Mouse (Mus musculus) myocyte (in vitro differentiated cells): ENCODE measurements around the gene Itpripl1. TPM values are rescaled to one million over a fixed set of nuclear protein-coding genes. Genes with fewer than 3 reads are reported as not detected.
"Not testable (repeated sequence)": the region's sequence is repeated elsewhere in the genome, so short reads cannot be mapped to it uniquely, and the experiment has no call there.

Experiments
- H3K27me3 ChIP-seq: one replicate; pipeline ENCODE4 v1.6.1; 2011; ENCODE audit not compliant: control insufficient read depth, insufficient read depth, insufficient read length
- H3K36me3 ChIP-seq: one replicate; pipeline ENCODE4 v1.6.1; 2011; ENCODE audit not compliant: control insufficient read depth, insufficient read depth
- H3K4me2 ChIP-seq: one replicate; pipeline ENCODE4 v1.6.1; 2011; ENCODE audit warnings: low read depth, control low read depth
- H3K4me3 ChIP-seq: one replicate; pipeline ENCODE4 v1.5.1; 2011; ENCODE audit warnings: mild to moderate bottlenecking, control low read depth, moderate library complexity
- H3K79me2 ChIP-seq: one replicate; pipeline ENCODE4 v1.6.1; 2011; ENCODE audit not compliant: control insufficient read depth, insufficient read depth
- H3ac ChIP-seq: one replicate; pipeline ENCODE4 v1.6.1; 2011; ENCODE audit not compliant: control insufficient read depth, insufficient read length
- CEBPB ChIP-seq: IDR thresholded peaks from 2 replicates; pipeline ENCODE4 v1.6.1; 2011; ENCODE audit warnings: mild to moderate bottlenecking, moderate library complexity; ENCODE audit not compliant: poor library complexity, insufficient read depth, severe bottlenecking
- E2F4 ChIP-seq: IDR thresholded peaks from one replicate; pipeline ENCODE4 v1.6.1; 2011; ENCODE audit warnings: mild to moderate bottlenecking, control low read depth, moderate library complexity; ENCODE audit not compliant: insufficient read depth
- MAX ChIP-seq: IDR thresholded peaks from one replicate; pipeline ENCODE4 v1.6.1; 2011; ENCODE audit warnings: low read depth, mild to moderate bottlenecking, control low read depth
- MYOD1 ChIP-seq, 3 experiments: IDR thresholded peaks; one replicate each; pipeline ENCODE4 v1.6.1; 2011; ENCODE audit warnings: control low read depth in 2 of 3, low read depth in 2 of 3, mild to moderate bottlenecking in 2 of 3, moderate library complexity in 1 of 3; ENCODE audit not compliant: insufficient read length in 2 of 3, control insufficient read depth in 1 of 3
- MYOG ChIP-seq, 3 experiments: IDR thresholded peaks; one replicate each; pipeline ENCODE4 v1.6.1; 2011; ENCODE audit warnings: control low read depth in 2 of 3, low read depth in 2 of 3, mild to moderate bottlenecking in 2 of 3; ENCODE audit not compliant: insufficient read length in 2 of 3, control insufficient read depth in 1 of 3, insufficient read depth in 1 of 3
- POLR2A ChIP-seq: IDR thresholded peaks from one replicate; pipeline ENCODE4 v1.6.1; 2011; ENCODE audit warnings: low read depth, mild to moderate bottlenecking, control low read depth, moderate library complexity; ENCODE audit not compliant: insufficient read length
- POLR2AphosphoS2 ChIP-seq: IDR thresholded peaks from one replicate; pipeline ENCODE4 v1.6.1; 2011; ENCODE audit warnings: low read depth, control low read depth; ENCODE audit not compliant: insufficient read length
- REST ChIP-seq: IDR thresholded peaks from one replicate; pipeline ENCODE4 v1.6.1; 2011; ENCODE audit warnings: mild to moderate bottlenecking, control low read depth, moderate library complexity; ENCODE audit not compliant: insufficient read depth, insufficient read length
- SRF ChIP-seq: IDR thresholded peaks from one replicate; pipeline ENCODE4 v1.6.1; 2011; ENCODE audit warnings: low read depth; ENCODE audit not compliant: control insufficient read depth, insufficient read length
- TCF12 ChIP-seq: IDR thresholded peaks from one replicate; pipeline ENCODE4 v1.6.1; 2011; ENCODE audit warnings: mild to moderate bottlenecking, control low read depth; ENCODE audit not compliant: poor library complexity, insufficient read depth, severe bottlenecking
- TCF3 ChIP-seq: IDR thresholded peaks from one replicate; pipeline ENCODE4 v1.6.1; 2011; ENCODE audit warnings: low read depth, control low read depth; ENCODE audit not compliant: insufficient read length
- USF1 ChIP-seq: IDR thresholded peaks from one replicate; pipeline ENCODE4 v1.6.1; 2011; ENCODE audit warnings: low read depth, mild to moderate bottlenecking, control low read depth, moderate library complexity
- polyA plus RNA-seq: library from polyadenylated mRNA; unstranded; fragments of >200 nt; fragmentation: generic; extraction: Trizol; gene quantifications from one replicate; pipeline ENCODE4 v1.2.1, GENCODE M21; 2012; ENCODE audit warnings: missing spikeins

The Itpripl1 gene
- polyA plus RNA-seq, 1 experiment = 1.2 TPM

GRCm38 (mm10) chr2:127138449-127138848 is 4.8 kb downstream of the Itpripl1 start:
- Histone ChIP-seq H3K27me3 (no peaks in the 10 kb centered on the region), H3K36me3 (no peaks in the 10 kb centered on the region), H3K4me3 (no peak overlapping the region), H3K79me2 (peaks cover under 1% of the 10 kb centered on the region), H3ac (no peak overlapping the region), H3K4me2 (no peak overlapping the region)
- TF ChIP-seq SRF (no peak), POLR2AphosphoS2 (no peak), MYOD1 (IDR thresholded peaks at IDR 0.05; ENCODE audit: control insufficient read depth in 1 of 3, insufficient read length in 2 of 3, low read depth in 2 of 3) (no peak), MAX (no peak), E2F4 (no peak), REST (no peak), CEBPB (no peak)

GRCm38 (mm10) chr2:127137838-127138420 is 5.3 kb downstream of the Itpripl1 start:
- H3K4me2 ChIP-seq = no peak overlapping the region
- no peak for TF ChIP-seq USF1
- TF ChIP-seq REST = no peak
- TF ChIP-seq POLR2A = no peak
- no peak for TF ChIP-seq TCF3
- TF ChIP-seq SRF = no peak
- TF ChIP-seq MAX = no peak
- TF ChIP-seq CEBPB = no peak
- no peak for TF ChIP-seq POLR2AphosphoS2
- no peak for TF ChIP-seq TCF12
- no peak for TF ChIP-seq E2F4
- TF ChIP-seq MYOD1 (IDR thresholded peaks at IDR 0.05; ENCODE audit: control insufficient read depth in 1 of 3, insufficient read length in 2 of 3, low read depth in 2 of 3) = no peak
- TF ChIP-seq MYOG (IDR thresholded peaks at IDR 0.05; ENCODE audit: control insufficient read depth in 1 of 3, insufficient read depth in 1 of 3, insufficient read length in 2 of 3, low read depth in 2 of 3) = no peak
- H3K4me3 ChIP-seq = no peak overlapping the region
- no peaks in the 10 kb centered on the region for H3K27me3 ChIP-seq
- no peak overlapping the region for H3ac ChIP-seq
- peaks cover 6% of the 10 kb centered on the region for H3K79me2 ChIP-seq
- H3K36me3 ChIP-seq = no peaks in the 10 kb centered on the region

- Histone ChIP-seq H3K27me3 (no peaks in the 10 kb centered on the region), H3K36me3 (no peaks in the 10 kb centered on the region), H3K79me2 (peaks cover 15% of the 10 kb centered on the region), H3K4me3 (no peak overlapping the region), H3K4me2 (no peak overlapping the region), H3ac (no peak overlapping the region)
- no peak for TF ChIP-seq E2F4
- no peak for TF ChIP-seq SRF
- TF ChIP-seq POLR2A = no peak
- TF ChIP-seq TCF3 = no peak
- no peak for TF ChIP-seq MYOD1 (IDR thresholded peaks at IDR 0.05; ENCODE audit: control insufficient read depth in 1 of 3, insufficient read length in 2 of 3, low read depth in 2 of 3)
- no peak for TF ChIP-seq MYOG (IDR thresholded peaks at IDR 0.05; ENCODE audit: control insufficient read depth in 1 of 3, insufficient read depth in 1 of 3, insufficient read length in 2 of 3, low read depth in 2 of 3)
- TF ChIP-seq CEBPB = no peak
- TF ChIP-seq USF1 = no peak
- TF ChIP-seq POLR2AphosphoS2 = no peak
These were observed 6.3 kb downstream of the Itpripl1 start for GRCm38 (mm10) chr2:127136979-127137378.

- not testable (repeated sequence) for H3K4me3 ChIP-seq, H3K27me3 ChIP-seq, H3K36me3 ChIP-seq
These were observed 8.0 kb downstream of the Itpripl1 start for GRCm38 (mm10) chr2:127135255-127135654.

GRCm38 (mm10) chr2:127133621-127134461 is 9.4 kb downstream of the Itpripl1 start, which contains the start of gene Ncaph:
Gene Ncaph, minus strand, starts transcription at chr2:127133954.
- H3K36me3 ChIP-seq = no peaks in the 10 kb centered on the region

More at GRCm38 (mm10) chr2:127135255-127135654, 8.0 kb downstream of the Itpripl1 start:
- H3K4me2 ChIP-seq, H3ac ChIP-seq: not testable (repeated sequence)
- H3K79me2 ChIP-seq = peaks cover 33% of the 10 kb centered on the region

More at GRCm38 (mm10) chr2:127133621-127134461, 9.4 kb downstream of the Itpripl1 start, which contains the start of gene Ncaph:
- Histone ChIP-seq H3K27me3 (no peaks in the 10 kb centered on the region), H3K4me2 (peak within 1 kb of the TSS; percentile 84), H3K79me2 (peaks cover 47% of the 10 kb centered on the region), H3K4me3 (peak within 1 kb of the TSS; percentile 69), H3ac (peak within 1 kb of the TSS; percentile 19)
- TF ChIP-seq POLR2AphosphoS2 (peak; percentile 65), TCF12 (no peak), POLR2A (peak; percentile 74), E2F4 (peak; percentile 93), REST (no peak)
